Mouse (Mus musculus) kidney, postnatal 0 days (tissue): ENCODE data around the gene Trappc6a. TPM values are rescaled to one million over a fixed set of nuclear protein-coding genes. Genes with fewer than 3 reads are reported as not detected.

Experiments used
- ATAC-seq: fragments of 200-750 bp; cut with Nextera tagmentation; replicated peaks from 2 replicates; pipeline ENCODE4 v1.8.0; 2017; ENCODE audit warnings: low read depth, moderate number of reproducible peaks, moderate TSS enrichment, moderate library complexity; ENCODE audit not compliant: low FRiP score
- DNase-seq: peaks from one replicate; pipeline ENCODE4 v3.0.0-alpha.2; 2016; ENCODE audit warnings: low spot score
- H3K27ac ChIP-seq: fragments of 300-500 bp; sonication (generic); 2 replicates; pipeline ENCODE4 v1.5.1; 2014; ENCODE audit warnings: mild to moderate bottlenecking
- H3K27me3 ChIP-seq: fragments of 300-500 bp; sonication (generic); 2 replicates; pipeline ENCODE4 v1.6.1; 2014; ENCODE audit warnings: low read length, mixed read lengths; ENCODE audit not compliant: insufficient read depth
- H3K36me3 ChIP-seq: fragments of 300-500 bp; sonication (generic); 2 replicates; pipeline ENCODE4 v1.6.1; 2014; ENCODE audit warnings: low read length, mixed read lengths; ENCODE audit not compliant: insufficient read depth
- H3K4me1 ChIP-seq: fragments of 300-500 bp; sonication (generic); replicated peaks from 2 replicates; pipeline ENCODE4 v1.6.1; 2014; ENCODE audit warnings: antibody characterized with exemption, low read length, mixed read lengths; ENCODE audit not compliant: insufficient read depth
- H3K4me2 ChIP-seq: fragments of 300-500 bp; sonication (generic); 2 replicates; pipeline ENCODE4 v1.6.1; 2014; ENCODE audit warnings: mild to moderate bottlenecking, low read length, moderate library complexity, mixed read lengths
- H3K4me3 ChIP-seq: fragments of 300-500 bp; sonication (generic); replicated peaks from 2 replicates; pipeline ENCODE4 v1.5.1; 2014; ENCODE audit warnings: low read depth, low read length
- H3K9ac ChIP-seq: fragments of 300-500 bp; sonication (generic); 2 replicates; pipeline ENCODE4 v1.6.1; 2014; ENCODE audit warnings: low read depth, low read length
- H3K9me3 ChIP-seq: fragments of 300-500 bp; sonication (generic); replicated peaks from 2 replicates; pipeline ENCODE4 v1.6.1; 2016; ENCODE audit warnings: low read length, inconsistent platforms, mixed read lengths
- CTCF ChIP-seq: IDR thresholded peaks from 2 replicates; pipeline ENCODE4 v1.5.1; 2016; ENCODE audit warnings: antibody characterized with exemption, low read depth, mild to moderate bottlenecking, moderate library complexity
- WGBS: fragments of 180-500 bp; shearing (Covaris S2); extraction: QIAGEN DNeasy Blood & Tissue Kit; methylation state at CpG from one replicate; pipeline ENCODE4 v1.1.7; 2014; 5-methylcytosine and 5-hydroxymethylcytosine counted together
- polyA plus RNA-seq: library from polyadenylated mRNA; unstranded; fragments of >200 nt; fragmentation: Nextera tagmentation; extraction: Ambion mirVana; gene quantifications from 2 replicates; pipeline ENCODE4 v1.2.1, GENCODE M21; 2015

Gene Trappc6a
- polyA plus RNA-seq, 1 experiment from 2014 or later: 91.7 TPM

DNA sequence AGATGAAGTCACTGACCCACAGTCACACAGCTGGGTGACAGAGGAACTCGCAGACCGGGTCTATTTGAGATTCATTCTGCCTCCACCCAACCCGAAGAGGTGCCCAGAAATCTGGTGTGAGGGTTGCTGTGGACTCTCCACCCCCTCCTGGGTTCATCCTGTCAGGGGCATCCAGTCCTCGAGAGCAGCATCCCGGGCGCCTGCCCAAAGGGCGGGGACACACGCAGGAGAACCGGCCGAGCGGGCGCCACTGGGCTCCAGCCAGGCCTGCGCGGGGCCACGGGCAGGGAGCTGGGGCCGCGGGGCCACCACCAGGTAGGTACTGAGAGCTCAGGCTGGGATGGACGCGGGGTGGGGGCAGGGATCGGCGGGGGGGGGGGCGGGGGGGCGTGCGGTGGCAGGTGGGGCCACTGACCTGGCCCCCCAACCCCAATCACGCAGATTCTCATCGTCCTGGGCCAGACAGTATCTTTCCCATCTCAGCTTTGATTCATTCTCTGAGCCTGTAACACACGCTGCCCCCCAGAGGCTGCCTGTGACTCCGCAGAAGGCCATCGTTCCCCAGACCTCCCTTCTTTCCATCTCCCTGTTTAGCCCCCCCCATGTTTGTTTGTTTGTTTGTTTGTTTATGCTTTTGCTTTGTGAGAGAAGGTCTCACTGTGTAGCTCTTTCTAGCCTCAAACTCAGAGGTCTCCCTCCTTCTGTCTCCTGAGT, 9.6 kb downstream of the Trappc6a start, which contains the start of gene Nkpd1:
TSS of gene Nkpd1 (plus strand) at position 187 of the 714 bp plus-strand sequence.
- WGBS: 3% methylated on average over 23 of the region's 29 CpGs
- no peak within 1 kb of the TSS for H3K9ac ChIP-seq
- DNase-seq: no peak
- H3K4me3 ChIP-seq: no peak within 1 kb of the TSS
- peak within 1 kb of the TSS; percentile 37 for H3K4me2 ChIP-seq
- no peak within 1 kb of the TSS for H3K27ac ChIP-seq
- H3K27me3 ChIP-seq: peaks cover 31% of the 10 kb centered on the region
- H3K4me1 ChIP-seq: peaks cover 8% of the 10 kb centered on the region
- H3K9me3 ChIP-seq: no peaks in the 10 kb centered on the region
- H3K36me3 ChIP-seq: no peaks in the 10 kb centered on the region
- peak; percentile 51; the same call in 1 of the 2 replicates for TF ChIP-seq CTCF
- no peak for ATAC-seq

DNA sequence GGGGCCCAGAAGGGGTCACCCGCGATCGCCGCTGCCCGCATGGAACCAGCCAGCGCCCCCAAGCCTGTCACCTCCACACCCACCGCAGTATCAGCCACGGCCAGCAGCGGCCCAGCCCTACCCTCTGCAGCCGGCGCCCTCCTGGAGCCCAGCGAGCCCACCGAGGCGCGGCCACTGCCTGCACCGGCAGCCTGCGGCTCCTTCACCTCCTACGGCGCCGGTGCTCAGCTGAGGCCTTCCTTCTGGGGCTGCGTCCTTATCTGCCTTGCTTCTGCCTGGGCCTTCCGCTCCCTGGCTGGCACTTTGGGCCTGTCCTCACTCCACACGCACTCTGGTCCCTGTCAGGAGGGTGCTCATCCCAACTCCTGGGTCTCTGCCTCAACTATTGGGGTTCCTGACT, 11.8 kb downstream of the Trappc6a start:
- H3K4me3 ChIP-seq: peak overlapping the region; percentile 9; the same call in 1 of the 2 replicates
- peak overlapping the region; percentile 47 for H3K9ac ChIP-seq
- TF ChIP-seq CTCF: no peak
- no peak for ATAC-seq
- no peaks in the 10 kb centered on the region for H3K9me3 ChIP-seq
- peaks cover 25% of the 10 kb centered on the region for H3K4me1 ChIP-seq
- H3K27me3 ChIP-seq: peaks cover 53% of the 10 kb centered on the region
- DNase-seq: no peak
- peak overlapping the region; percentile 52 for H3K4me2 ChIP-seq
- no peak overlapping the region for H3K27ac ChIP-seq
- H3K36me3 ChIP-seq: no peaks in the 10 kb centered on the region
- WGBS: 8% methylated on average over 23 of the region's 23 CpGs

DNA sequence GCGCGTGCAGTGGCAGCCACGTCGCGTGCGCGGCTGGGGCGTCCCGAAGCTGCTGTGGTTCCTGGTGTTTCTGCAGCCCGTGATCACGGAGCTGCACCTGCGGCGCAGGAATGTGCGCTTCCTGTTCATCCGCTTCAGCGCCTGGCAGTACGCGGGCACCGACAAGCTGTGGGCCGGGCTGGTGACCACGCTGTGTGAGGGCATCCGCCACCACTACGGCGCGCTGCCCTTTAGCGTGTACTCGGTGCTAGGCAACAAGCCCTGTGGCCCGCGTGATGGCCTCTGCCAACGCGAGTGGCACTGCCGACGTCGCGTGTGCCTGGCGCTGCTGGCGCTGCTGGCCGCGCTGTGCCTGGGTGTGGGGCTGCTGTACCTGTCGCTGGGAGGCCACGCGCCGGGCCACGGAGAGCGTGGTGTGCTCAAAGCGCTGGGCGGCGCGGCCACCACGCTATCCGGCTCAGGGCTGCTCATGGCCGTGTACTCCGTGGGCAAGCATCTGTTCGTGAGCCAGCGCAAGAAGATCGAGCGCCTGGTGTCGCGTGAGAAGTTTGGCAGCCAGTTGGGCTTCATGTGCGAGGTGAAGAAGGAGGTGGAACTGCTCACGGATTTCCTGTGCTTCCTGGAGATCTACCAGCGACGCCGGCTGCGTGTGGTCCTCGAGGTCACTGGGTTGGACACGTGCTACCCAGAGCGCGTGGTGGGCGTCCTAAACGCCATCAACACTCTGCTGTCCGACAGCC, 15.0 kb downstream of the Trappc6a start:
- peak; percentile 9; the same call in 1 of the 2 replicates for ATAC-seq
- no peak overlapping the region for H3K9ac ChIP-seq

DNA sequence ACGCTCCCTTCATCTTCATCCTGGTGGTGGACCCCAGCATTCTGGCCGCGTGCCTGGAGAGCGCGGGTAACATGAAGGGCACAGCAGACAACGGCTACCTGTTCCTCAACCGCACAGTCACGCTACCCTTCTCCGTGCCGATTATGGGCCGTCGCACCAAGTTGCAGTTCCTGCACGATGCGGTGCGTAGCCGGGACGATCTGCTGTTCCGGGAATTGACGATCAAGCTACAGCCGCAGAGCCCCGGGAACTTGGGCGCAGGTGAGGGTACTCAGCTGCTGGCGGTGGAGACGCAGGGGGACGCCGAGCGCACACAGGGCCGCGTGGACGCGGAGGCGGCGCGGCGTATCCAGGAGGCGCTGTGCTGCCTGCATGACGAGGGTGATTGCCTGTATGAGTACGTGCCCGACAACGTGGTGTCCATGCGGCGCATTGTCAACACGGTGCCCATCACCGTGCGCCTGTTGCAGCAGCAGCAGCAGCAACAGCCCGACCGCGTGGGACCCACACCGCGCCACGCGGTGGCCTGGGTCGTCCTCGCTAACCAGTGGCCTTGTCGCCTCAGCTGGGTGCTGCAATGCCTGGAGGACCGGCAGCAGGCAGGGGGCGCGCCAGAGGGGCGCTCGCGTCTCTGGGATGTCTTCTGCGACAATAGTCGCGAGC, 15.7 kb downstream of the Trappc6a start:
- peak; percentile 66 for DNase-seq
- Histone ChIP-seq H3K4me1 (peaks cover 25% of the 10 kb centered on the region), H3K27me3 (peaks cover 49% of the 10 kb centered on the region)

More for the DNA sequence above, 15.0 kb downstream of the Trappc6a start:
- Histone ChIP-seq H3K4me3 (peak overlapping the region; percentile 36), H3K4me1 (peaks cover 25% of the 10 kb centered on the region), H3K36me3 (no peaks in the 10 kb centered on the region), H3K27ac (no peak overlapping the region), H3K4me2 (peak overlapping the region; percentile 63), H3K9me3 (no peaks in the 10 kb centered on the region), H3K27me3 (peaks cover 56% of the 10 kb centered on the region)
- 8% methylated on average over 72 of the region's 72 CpGs for WGBS
- DNase-seq: no peak
- TF ChIP-seq CTCF: no peak

DNA sequence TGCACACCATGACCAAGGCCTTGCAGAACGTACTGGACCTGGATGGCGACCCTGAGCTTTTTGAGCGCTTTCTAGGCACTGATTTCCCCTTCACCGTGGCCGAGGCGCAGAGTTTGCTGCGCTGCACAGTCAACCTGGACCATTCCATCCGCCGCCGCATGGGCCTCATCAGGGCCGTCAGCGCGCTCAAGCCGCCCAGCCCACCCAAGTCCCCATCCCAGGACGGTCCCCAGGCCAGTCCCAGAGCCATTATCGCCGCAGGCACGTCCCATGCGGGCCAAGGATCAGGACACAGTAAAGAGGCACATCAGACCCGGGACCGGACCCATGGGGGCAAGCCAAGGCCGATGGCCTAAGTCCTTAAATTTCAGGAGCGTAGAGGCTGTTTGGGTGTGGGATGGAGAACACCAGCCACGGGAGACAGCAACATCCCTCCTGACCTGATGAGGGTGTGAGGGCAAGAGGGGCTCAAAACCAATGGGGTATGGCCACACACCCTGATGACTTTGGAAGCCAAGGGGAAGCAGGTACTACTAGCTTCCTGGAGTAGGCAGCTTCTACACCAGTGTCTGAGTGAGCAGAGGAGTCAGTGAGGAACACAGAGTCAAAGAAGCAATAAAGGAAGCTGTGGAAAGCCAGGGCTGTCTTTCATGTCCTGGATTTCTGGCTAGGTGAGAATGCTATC, 16.4 kb downstream of the Trappc6a start:
- WGBS: 12% methylated on average over 24 of the region's 24 CpGs
- no peak overlapping the region for H3K9ac ChIP-seq
- no peak overlapping the region for H3K27ac ChIP-seq
- H3K9me3 ChIP-seq: no peaks in the 10 kb centered on the region
- no peak for TF ChIP-seq CTCF
- peak overlapping the region; percentile 36; the same call in 1 of the 2 replicates for H3K4me3 ChIP-seq
- 0 out of 2 replicates have a peak, but pooled peaks cover 3% of the 10 kb centered on the region for H3K36me3 ChIP-seq
- ATAC-seq: no peak
- peaks cover 25% of the 10 kb centered on the region for H3K4me1 ChIP-seq
- H3K4me2 ChIP-seq: peak overlapping the region; percentile 63
- no peak for DNase-seq
- peaks cover 44% of the 10 kb centered on the region for H3K27me3 ChIP-seq

More for the DNA sequence above, 15.7 kb downstream of the Trappc6a start:
- 0 out of 2 replicates have a peak, but pooled peaks have one; percentile 22 for ATAC-seq
- Histone ChIP-seq H3K4me2 (peak overlapping the region; percentile 63), H3K36me3 (0 out of 2 replicates have a peak, but pooled peaks cover 3% of the 10 kb centered on the region), H3K4me3 (peak overlapping the region; percentile 36), H3K27ac (no peak overlapping the region), H3K9me3 (no peaks in the 10 kb centered on the region), H3K9ac (no peak overlapping the region)
- 1% methylated on average over 64 of the region's 64 CpGs for WGBS
- TF ChIP-seq CTCF: peak; percentile 72

DNA sequence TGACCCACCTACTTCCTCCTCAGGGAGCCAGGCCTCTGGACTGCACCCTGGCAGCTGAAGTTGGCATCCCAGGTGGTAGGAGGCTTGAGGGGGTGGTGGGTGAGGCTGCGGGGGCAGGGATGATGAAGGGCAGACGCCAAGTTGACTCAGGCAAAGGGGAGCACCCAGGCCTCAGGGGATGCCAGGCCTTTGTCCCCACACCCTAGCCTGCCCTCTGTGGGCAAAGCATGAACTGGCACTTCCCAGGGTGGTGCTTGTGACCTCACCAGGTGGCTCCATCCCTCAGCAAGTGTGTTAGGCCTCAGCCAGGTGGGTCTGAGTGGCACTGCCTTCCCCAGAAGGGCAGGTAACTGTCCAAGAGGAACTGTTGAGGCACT, 16.9 kb downstream of the Trappc6a start:
- H3K27me3 ChIP-seq: peaks cover 38% of the 10 kb centered on the region
- H3K4me1 ChIP-seq: peaks cover 20% of the 10 kb centered on the region
- H3K27ac ChIP-seq: no peak overlapping the region
- H3K4me3 ChIP-seq: no peak overlapping the region
- no peak for ATAC-seq
- H3K36me3 ChIP-seq: 0 out of 2 replicates have a peak, but pooled peaks cover 9% of the 10 kb centered on the region
- no peak for DNase-seq
- 66% methylated on average over 2 of the region's 2 CpGs for WGBS
- TF ChIP-seq CTCF: peak; percentile 22; the same call in 1 of the 2 replicates
- no peak overlapping the region for H3K9ac ChIP-seq
- H3K9me3 ChIP-seq: no peaks in the 10 kb centered on the region
- no peak overlapping the region for H3K4me2 ChIP-seq
